Mouse (Mus musculus): Measurements from ENCODE around the gene Chrne.

DNA sequence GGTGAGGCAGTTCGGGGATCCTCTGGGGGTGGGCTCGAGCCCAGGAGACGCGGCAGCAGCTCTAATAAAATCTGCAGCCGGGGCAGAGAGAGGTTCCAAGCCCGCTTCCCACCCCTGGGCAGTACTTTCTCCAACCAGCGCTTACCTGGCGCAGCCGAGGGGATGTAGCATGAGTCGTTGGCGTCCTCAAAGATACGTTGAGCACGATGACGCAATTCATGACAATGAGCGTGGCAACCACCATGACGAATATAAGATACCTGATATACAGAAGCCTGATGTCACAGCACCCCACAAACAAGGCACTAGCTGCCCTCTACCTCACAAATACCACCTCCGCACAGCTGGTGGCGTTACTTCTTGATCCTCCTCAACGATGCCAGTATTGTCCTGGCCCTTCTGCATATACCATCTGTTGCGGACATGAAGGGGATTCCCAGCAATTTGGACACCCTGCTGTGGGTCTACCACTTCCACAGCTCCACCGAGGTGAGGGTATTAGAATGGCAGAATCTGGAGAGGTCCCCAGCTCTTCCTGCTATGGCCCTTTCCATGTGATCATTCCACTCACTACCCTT, 3.4 kb downstream of the Chrne start, which contains the start of gene 4930544D05Rik:
- TF ChIP-seq CTCF (IDR thresholded peaks at IDR 0.05) (no peak), POLR2A (IDR thresholded peaks at IDR 0.05; ENCODE audit: insufficient read depth, low read depth, low read length) (no peak), EP300 (IDR thresholded peaks at IDR 0.05; ENCODE audit: insufficient read depth, low read depth, low read length) (no peak)
